Mouse (Mus musculus) erythroblast, embryonic 14.5 days (primary cell): Measurements from ENCODE around the gene Gstt1. TPM values are rescaled to one million over a fixed set of nuclear protein-coding genes. Genes with fewer than 3 reads are reported as not detected.

Source experiments
- H3K27me3 ChIP-seq: 2 replicates; pipeline ENCODE4 v1.6.1; 2012; ENCODE audit warnings: inconsistent platforms; ENCODE audit not compliant: control insufficient read depth
- H3K36me3 ChIP-seq: 2 replicates; pipeline ENCODE4 v1.6.1; 2012; ENCODE audit warnings: mild to moderate bottlenecking, inconsistent platforms; ENCODE audit not compliant: control insufficient read depth
- H3K4me1 ChIP-seq: 2 replicates; pipeline ENCODE4 v1.6.1; 2012; ENCODE audit warnings: inconsistent platforms; ENCODE audit not compliant: control insufficient read depth
- H3K4me3 ChIP-seq: replicated peaks from 2 replicates; pipeline ENCODE3; 2012; ENCODE audit warnings: moderate library complexity, mild to moderate bottlenecking, inconsistent platforms
- H3K9me3 ChIP-seq: 2 replicates; pipeline ENCODE4 v1.6.1; 2012; ENCODE audit warnings: low read length, inconsistent platforms, mixed read lengths; ENCODE audit not compliant: control insufficient read depth
- GATA1 ChIP-seq: IDR thresholded peaks from 2 replicates; pipeline ENCODE4 v1.6.1; 2012; ENCODE audit warnings: low read length, inconsistent platforms, mixed read lengths
- TAL1 ChIP-seq: IDR thresholded peaks from 3 replicates; pipeline ENCODE4 v1.6.1; 2012; ENCODE audit warnings: low read length, inconsistent platforms, mixed read lengths
- polyA plus RNA-seq: library from polyadenylated mRNA; stranded (reverse); fragments of >175 nt; gene quantifications from 2 replicates; pipeline ENCODE4 v1.2.3, GENCODE M21; 2012

Gene Gstt1
- polyA plus RNA-seq, 1 experiment, result 0.22 TPM

DNA sequence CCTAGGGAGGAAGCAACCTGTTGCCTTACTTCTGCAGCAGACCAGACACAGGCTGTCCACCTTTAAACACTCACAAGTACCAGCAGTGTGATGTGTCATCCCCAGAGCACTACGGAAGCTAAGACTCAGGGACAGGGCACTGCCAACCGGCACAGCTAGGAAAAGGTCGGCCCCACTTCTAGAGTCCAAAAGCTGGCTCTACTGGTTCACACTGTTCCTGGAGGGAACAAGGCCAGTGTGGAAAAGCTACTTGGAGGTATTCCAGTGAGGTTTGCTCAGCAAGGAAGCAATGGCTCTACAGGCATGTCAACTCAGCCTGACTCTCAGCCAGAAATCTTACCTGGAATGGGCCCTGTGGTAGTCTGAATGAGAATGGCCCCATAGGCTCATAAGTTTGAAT lies 57.5 kb downstream of the Gstt1 start:
- Histone ChIP-seq H3K4me1 (peaks cover 3% of the 10 kb centered on the region), H3K9me3 (no peaks in the 10 kb centered on the region), H3K27me3 (no peaks in the 10 kb centered on the region), H3K36me3 (peaks cover 100% of the 10 kb centered on the region), H3K4me3 (no peak overlapping the region)
- no peak for TF ChIP-seq GATA1
- no peak for TF ChIP-seq TAL1

Other genes starting within 250 kb of the Gstt1 start
- gene Lrrc75b, start 238.3 kb downstream of the Gstt1 start, polyA plus RNA-seq, result not detected in 2 replicates
- 0.19 TPM in 1 of 2 replicates, not detected in the other for gene Ggt1, start 237.0 kb downstream of the Gstt1 start, polyA plus RNA-seq
- 0.02 TPM in 1 of 2 replicates, not detected in the other for gene Ggt5, start 209.2 kb downstream of the Gstt1 start, polyA plus RNA-seq
- 0.05 and 0.09 TPM in 2 replicates for gene Susd2, start 154.6 kb downstream of the Gstt1 start, polyA plus RNA-seq
- 10.8 and 12.0 TPM in 2 replicates for gene Cabin1, start 34.2 kb downstream of the Gstt1 start, polyA plus RNA-seq
- gene Ddt, start 25.2 kb downstream of the Gstt1 start, polyA plus RNA-seq, result 2.7 and 3.0 TPM in 2 replicates
- not detected in 2 replicates for gene Gm20441, start 17.6 kb downstream of the Gstt1 start, polyA plus RNA-seq
- 0.12 TPM in 1 of 2 replicates, not detected in the other for gene Gstt3, start 17.2 kb downstream of the Gstt1 start, polyA plus RNA-seq
- not detected in 2 replicates for gene Gstt4, start 24.0 kb upstream of the Gstt1 start, polyA plus RNA-seq
- 0.64 and 0.70 TPM in 2 replicates for gene Gstt2, start 38.8 kb upstream of the Gstt1 start, polyA plus RNA-seq
- 42.3 and 44.8 TPM in 2 replicates for gene Mif, start 61.7 kb upstream of the Gstt1 start, polyA plus RNA-seq
- gene Derl3, start 94.8 kb upstream of the Gstt1 start, polyA plus RNA-seq, result not detected in 2 replicates
- gene Smarcb1, start 123.0 kb upstream of the Gstt1 start, polyA plus RNA-seq, result 31.8 TPM in 2 replicates
- 110 and 127 TPM in 2 replicates for gene Chchd10, start 134.5 kb upstream of the Gstt1 start, polyA plus RNA-seq
- 0.05 TPM in 1 of 2 replicates, not detected in the other for gene Mmp11, start 137.9 kb upstream of the Gstt1 start, polyA plus RNA-seq
- 5.9 and 7.9 TPM in 2 replicates for gene Gm867, start 142.1 kb upstream of the Gstt1 start, polyA plus RNA-seq
- gene Vpreb3, start 144.5 kb upstream of the Gstt1 start, polyA plus RNA-seq, result not detected in 2 replicates
- not detected in 2 replicates for gene Gm5134, start 155.9 kb upstream of the Gstt1 start, polyA plus RNA-seq
- gene Zfp280b, start 234.1 kb upstream of the Gstt1 start, polyA plus RNA-seq, result 0.32 and 0.36 TPM in 2 replicates